Mouse (Mus musculus) heart, embryonic 13.5 days (tissue): Measurements from ENCODE around the gene Vamp2. TPM values are rescaled to one million over a fixed set of nuclear protein-coding genes. Genes with fewer than 3 reads are reported as not detected.

Source experiments
- ATAC-seq: fragments of 200-750 bp; cut with Nextera tagmentation; 2 replicates; pipeline ENCODE4 v1.8.0; 2017; ENCODE audit warnings: moderate TSS enrichment; ENCODE audit not compliant: insufficient number of reproducible peaks, low FRiP score, low TSS enrichment; ENCODE audit errors: extremely low read depth
- H3K27ac ChIP-seq: fragments of 300-500 bp; sonication (generic); replicated peaks from 2 replicates; pipeline ENCODE4 v1.5.1; 2015; ENCODE audit warnings: moderate library complexity, mild to moderate bottlenecking, inconsistent platforms
- H3K27me3 ChIP-seq: fragments of 300-500 bp; sonication (generic); replicated peaks from 2 replicates; pipeline ENCODE4 v1.6.1; 2015; ENCODE audit warnings: mild to moderate bottlenecking, inconsistent platforms
- H3K36me3 ChIP-seq: fragments of 300-500 bp; sonication (generic); 2 replicates; pipeline ENCODE4 v1.6.1; 2015; ENCODE audit warnings: mild to moderate bottlenecking, inconsistent platforms
- H3K4me1 ChIP-seq: fragments of 300-500 bp; sonication (generic); 2 replicates; pipeline ENCODE4 v1.6.1; 2015; ENCODE audit warnings: inconsistent platforms
- H3K4me2 ChIP-seq: fragments of 300-500 bp; sonication (generic); 2 replicates; pipeline ENCODE4 v1.6.1; 2015; ENCODE audit warnings: inconsistent platforms, mild to moderate bottlenecking, moderate library complexity
- H3K4me3 ChIP-seq: fragments of 300-500 bp; sonication (generic); 2 replicates; pipeline ENCODE4 v1.5.1; 2015; ENCODE audit warnings: moderate library complexity, mild to moderate bottlenecking, inconsistent platforms
- H3K9ac ChIP-seq: fragments of 300-500 bp; sonication (generic); 2 replicates; pipeline ENCODE4 v1.6.1; 2015; ENCODE audit warnings: inconsistent platforms, mild to moderate bottlenecking, moderate library complexity
- H3K9me3 ChIP-seq: fragments of 300-500 bp; sonication (generic); 2 replicates; pipeline ENCODE4 v1.6.1; 2016; ENCODE audit warnings: inconsistent platforms
- WGBS: fragments of 180-500 bp; shearing (Covaris S2); methylation state at CpG from one replicate; pipeline ENCODE4 v1.1.7; 2015; ENCODE audit warnings: mixed read lengths; 5-methylcytosine and 5-hydroxymethylcytosine counted together
- polyA plus RNA-seq: library from polyadenylated mRNA; unstranded; fragments of >200 nt; fragmentation: Nextera tagmentation; extraction: Ambion mirVana; gene quantifications from 2 replicates; pipeline ENCODE4 v1.2.1, GENCODE M21; 2015

Gene Vamp2
- polyA plus RNA-seq, 1 experiment from 2014 or later: 82.1 TPM

DNA sequence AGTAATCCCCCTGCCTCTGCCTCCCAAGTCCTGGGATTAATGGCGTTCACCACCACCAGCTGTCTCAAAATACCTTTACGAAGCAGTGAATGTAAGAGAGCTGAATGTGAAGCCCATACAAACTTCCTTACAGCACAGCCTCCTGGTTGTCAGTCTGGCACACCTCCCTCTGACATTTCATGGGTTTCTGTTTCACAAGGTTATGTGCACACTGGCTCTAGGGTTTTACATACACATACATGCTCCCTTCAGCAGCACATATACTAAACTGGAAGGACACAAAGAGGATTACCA, 13.6 kb upstream of the Vamp2 start:
- no peak for ATAC-seq
- no peak overlapping the region for H3K4me3 ChIP-seq
- WGBS: 52% methylated on average over 2 of the region's 2 CpGs
- H3K27me3 ChIP-seq: no peaks in the 10 kb centered on the region
- H3K9ac ChIP-seq: 0 out of 2 replicates have a peak overlapping the region, but pooled peaks have one; percentile 83
- no peaks in the 10 kb centered on the region for H3K36me3 ChIP-seq
- no peaks in the 10 kb centered on the region for H3K9me3 ChIP-seq
- H3K27ac ChIP-seq: peak overlapping the region; percentile 84; the same call in 1 of the 2 replicates
- peaks cover 36% of the 10 kb centered on the region for H3K4me1 ChIP-seq
- H3K4me2 ChIP-seq: no peak overlapping the region

DNA sequence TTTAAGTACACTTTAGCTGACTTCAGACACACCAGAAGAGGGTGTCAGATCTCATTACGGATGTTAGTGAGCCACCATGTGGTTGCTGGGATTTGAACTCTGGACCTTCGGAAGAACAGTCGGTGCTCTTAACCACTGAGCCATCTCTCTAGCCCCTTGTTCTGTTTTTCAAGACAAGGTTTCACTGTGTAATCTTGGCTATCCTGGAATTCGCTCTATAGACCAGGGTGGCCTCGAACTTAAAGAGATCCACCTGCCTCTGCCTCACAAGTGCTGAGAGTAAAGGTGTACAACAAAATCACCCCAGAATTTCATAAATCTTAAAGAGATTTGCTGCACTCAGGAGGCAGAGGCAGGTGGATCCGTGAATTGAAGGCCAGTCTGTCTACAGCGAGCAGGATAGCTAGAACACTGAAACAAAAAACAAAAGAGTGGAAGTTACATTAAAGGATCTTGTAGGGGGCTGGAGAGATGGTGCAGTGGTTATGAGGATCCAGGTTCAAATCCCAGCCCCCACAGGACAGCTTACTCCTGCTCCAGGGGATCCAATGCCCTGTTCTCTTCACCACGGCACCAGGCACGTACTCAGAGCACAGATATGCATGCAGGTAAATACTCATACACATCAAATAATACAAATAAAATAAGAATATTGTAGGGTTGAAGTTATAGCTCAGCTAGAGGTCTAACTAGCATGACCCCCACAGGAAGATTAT, 12.4 kb upstream of the Vamp2 start:
- no peak overlapping the region for H3K4me2 ChIP-seq
- H3K36me3 ChIP-seq: no peaks in the 10 kb centered on the region
- no peak overlapping the region for H3K4me3 ChIP-seq
- no peak for ATAC-seq
- 48% methylated on average over 9 of the region's 9 CpGs for WGBS
- H3K4me1 ChIP-seq: peaks cover 31% of the 10 kb centered on the region
- no peak overlapping the region for H3K27ac ChIP-seq
- H3K9ac ChIP-seq: no peak overlapping the region
- H3K27me3 ChIP-seq: no peaks in the 10 kb centered on the region
- H3K9me3 ChIP-seq: no peaks in the 10 kb centered on the region

DNA sequence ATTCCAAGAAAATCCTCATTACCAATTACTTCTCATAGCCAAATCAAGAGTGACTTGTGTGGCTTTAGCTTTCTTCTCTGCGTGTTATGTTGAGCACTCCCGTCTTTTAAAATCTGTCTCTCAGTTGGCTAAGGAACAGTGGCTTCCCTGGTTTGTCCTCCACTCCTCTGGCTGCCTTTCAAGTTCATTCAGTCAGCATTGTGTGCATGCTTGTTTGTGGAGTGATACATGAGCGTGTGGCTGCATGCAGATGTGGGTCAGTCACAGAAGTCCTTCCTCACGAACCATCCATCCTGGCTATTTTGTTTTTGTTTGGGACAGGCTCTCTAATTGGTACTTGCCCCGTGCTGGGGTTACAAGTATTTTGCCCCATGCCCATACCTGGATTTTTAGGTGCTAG, 11.7 kb upstream of the Vamp2 start:
- 71% methylated on average over 5 of the region's 5 CpGs for WGBS
- ATAC-seq: no peak

DNA sequence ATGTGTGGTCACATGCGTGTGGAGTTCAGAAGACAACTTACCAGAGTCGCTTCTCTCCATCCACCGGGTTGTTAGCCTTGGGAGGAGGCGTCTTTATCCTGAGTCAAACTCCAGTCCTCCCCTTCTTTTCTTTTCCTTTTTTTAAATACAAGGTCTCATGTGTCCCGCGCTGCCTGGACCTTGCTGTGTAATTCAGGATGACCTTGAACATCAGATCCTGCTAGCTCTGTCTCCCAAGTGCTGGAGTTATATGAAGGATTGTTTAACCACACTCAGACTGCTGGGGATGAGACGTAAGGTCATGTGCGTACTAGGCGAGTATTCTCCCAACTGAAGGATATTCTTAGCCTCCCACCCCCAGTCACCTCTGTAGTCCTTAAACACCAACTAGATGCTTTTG, 11.0 kb upstream of the Vamp2 start:
- Histone ChIP-seq H3K27me3 (no peaks in the 10 kb centered on the region), H3K4me1 (peaks cover 17% of the 10 kb centered on the region), H3K27ac (no peak overlapping the region), H3K9me3 (no peaks in the 10 kb centered on the region), H3K4me3 (no peak overlapping the region), H3K4me2 (no peak overlapping the region), H3K36me3 (no peaks in the 10 kb centered on the region), H3K9ac (no peak overlapping the region)
- WGBS: 74% methylated on average over 9 of the region's 9 CpGs
- ATAC-seq: no peak

More for the DNA sequence above, 11.7 kb upstream of the Vamp2 start:
- no peak overlapping the region for H3K27ac ChIP-seq
- H3K4me3 ChIP-seq: no peak overlapping the region
- no peaks in the 10 kb centered on the region for H3K36me3 ChIP-seq
- no peak overlapping the region for H3K4me2 ChIP-seq
- H3K27me3 ChIP-seq: no peaks in the 10 kb centered on the region
- peaks cover 25% of the 10 kb centered on the region for H3K4me1 ChIP-seq
- peak overlapping the region; percentile 35; the same call in 1 of the 2 replicates for H3K9ac ChIP-seq
- H3K9me3 ChIP-seq: no peaks in the 10 kb centered on the region

DNA sequence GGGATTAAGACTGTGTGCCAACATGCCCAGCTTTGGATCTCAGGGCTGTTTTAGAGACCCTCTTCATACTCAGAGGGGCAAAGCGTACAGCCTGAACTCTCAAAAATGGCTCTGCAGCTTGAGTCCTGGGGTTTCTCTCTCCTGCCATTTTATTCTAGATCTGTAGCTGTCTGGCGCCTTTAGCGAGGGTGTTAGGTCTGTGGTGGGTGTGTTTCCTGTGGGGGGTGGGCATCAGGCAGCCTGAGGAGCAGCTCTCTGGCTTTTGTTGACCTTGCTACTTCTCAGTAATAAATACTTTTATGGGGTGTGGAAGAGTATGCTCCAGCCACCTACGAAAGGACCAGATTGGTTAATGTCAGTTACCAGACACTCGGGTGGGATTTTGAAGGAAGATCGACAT, 10.2 kb upstream of the Vamp2 start:
- WGBS: 77% methylated on average over 6 of the region's 6 CpGs

DNA sequence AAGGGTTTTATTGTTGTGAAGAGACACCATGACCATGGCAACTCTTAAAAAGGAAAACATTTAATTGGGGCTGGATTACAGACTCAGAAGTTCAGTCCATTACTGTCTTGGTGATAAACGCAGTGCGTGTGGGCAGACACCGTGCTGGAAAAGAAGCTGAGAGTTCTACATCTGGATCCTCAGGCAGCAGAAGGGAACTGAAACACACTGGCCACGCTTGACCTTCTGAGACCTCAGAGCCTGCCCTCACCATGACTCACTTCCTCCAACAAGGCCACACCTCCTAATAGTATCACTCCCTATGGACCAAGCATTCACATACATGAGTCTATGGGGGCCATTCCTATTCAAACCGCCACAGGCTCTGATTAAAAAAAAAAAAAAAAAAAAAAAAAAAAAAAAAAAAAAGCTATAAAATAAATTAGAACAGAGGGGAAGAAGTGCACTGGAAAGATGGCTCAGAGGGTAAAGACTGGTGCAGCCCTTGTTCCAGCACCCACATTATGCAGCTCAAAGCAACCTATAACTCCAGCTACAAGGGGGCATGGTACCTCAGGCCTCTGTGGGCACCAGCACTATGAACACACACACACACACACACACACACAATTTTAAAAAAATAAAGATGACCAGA, 9.4 kb upstream of the Vamp2 start:
- H3K27ac ChIP-seq: no peak overlapping the region
- no peak for ATAC-seq
- 62% methylated on average over 5 of the region's 5 CpGs for WGBS

More for the DNA sequence above, 10.2 kb upstream of the Vamp2 start:
- no peak overlapping the region for H3K4me3 ChIP-seq
- H3K36me3 ChIP-seq: no peaks in the 10 kb centered on the region
- no peak for ATAC-seq
- H3K27ac ChIP-seq: no peak overlapping the region
- no peak overlapping the region for H3K9ac ChIP-seq
- no peak overlapping the region for H3K4me2 ChIP-seq
- no peaks in the 10 kb centered on the region for H3K27me3 ChIP-seq
- H3K4me1 ChIP-seq: peaks cover 13% of the 10 kb centered on the region
- no peaks in the 10 kb centered on the region for H3K9me3 ChIP-seq

DNA sequence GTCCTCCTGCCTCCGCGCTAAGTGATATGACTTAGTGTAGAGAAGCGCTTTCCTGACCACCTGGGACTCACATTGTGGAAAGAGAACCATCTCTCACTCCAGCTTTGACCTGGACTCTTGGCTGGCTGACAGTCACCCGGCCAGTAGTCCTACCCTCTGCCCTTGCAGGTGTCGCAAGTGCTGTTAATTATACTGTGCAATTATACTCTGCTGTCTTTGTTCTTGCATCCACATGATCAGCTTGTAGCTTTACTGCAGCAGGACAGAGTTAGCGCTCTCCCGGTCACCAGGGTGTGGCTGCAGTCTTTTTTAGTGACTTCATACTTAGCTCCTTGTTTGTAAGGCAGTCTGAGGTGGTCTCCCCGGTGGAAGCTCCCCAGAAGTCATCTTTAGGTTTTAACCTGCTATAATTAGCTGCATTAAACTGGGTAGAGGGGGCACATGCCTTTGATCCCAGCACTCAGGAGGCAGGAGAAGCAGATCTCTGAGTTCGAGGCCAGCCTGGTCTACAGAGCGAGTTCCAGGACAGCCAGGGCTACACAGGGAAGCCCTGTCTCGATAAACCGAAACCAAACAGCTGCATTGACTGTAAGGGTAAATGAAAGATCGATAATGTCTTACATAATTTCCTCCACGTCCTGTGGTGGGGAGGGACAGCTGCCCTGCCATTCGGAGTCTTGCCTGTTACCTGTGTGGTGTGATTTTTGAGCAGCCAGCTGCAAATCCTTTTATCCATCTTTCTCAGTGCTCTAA, 8.0 kb upstream of the Vamp2 start:
- Histone ChIP-seq H3K27me3 (no peaks in the 10 kb centered on the region), H3K9ac (no peak overlapping the region), H3K4me3 (no peak overlapping the region), H3K4me1 (no peaks in the 10 kb centered on the region), H3K4me2 (no peak overlapping the region), H3K27ac (no peak overlapping the region), H3K36me3 (no peaks in the 10 kb centered on the region), H3K9me3 (no peaks in the 10 kb centered on the region)
- no peak for ATAC-seq
- WGBS: 74% methylated on average over 15 of the region's 15 CpGs

More for the DNA sequence above, 9.4 kb upstream of the Vamp2 start:
- no peaks in the 10 kb centered on the region for H3K9me3 ChIP-seq
- no peak overlapping the region for H3K4me2 ChIP-seq
- H3K4me3 ChIP-seq: no peak overlapping the region
- peaks cover 8% of the 10 kb centered on the region for H3K4me1 ChIP-seq
- no peaks in the 10 kb centered on the region for H3K36me3 ChIP-seq
- H3K9ac ChIP-seq: no peak overlapping the region
- H3K27me3 ChIP-seq: no peaks in the 10 kb centered on the region

DNA sequence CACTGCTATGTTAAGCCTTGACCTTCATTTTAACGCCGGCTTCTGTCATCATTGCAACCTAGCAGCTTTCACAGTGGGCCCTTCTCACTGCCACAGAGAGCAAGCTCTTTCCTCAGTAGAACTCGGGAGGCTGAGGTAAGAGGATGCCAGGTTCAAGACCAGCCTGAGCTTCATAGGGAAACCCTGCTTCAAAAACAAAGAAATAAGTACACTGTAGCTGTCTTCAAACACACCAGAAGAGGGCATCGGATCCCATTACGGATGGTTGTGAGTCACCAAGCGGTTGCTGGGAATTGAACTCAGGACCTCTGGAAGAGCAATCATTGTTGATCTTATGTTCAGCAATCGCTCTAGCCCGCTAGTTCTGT, 7.5 kb upstream of the Vamp2 start:
- H3K27ac ChIP-seq: no peak overlapping the region
- no peaks in the 10 kb centered on the region for H3K36me3 ChIP-seq
- no peak overlapping the region for H3K9ac ChIP-seq
- H3K27me3 ChIP-seq: no peaks in the 10 kb centered on the region
- WGBS: 85% methylated on average over 8 of the region's 8 CpGs
- no peak overlapping the region for H3K4me3 ChIP-seq
- no peak overlapping the region for H3K4me2 ChIP-seq
- ATAC-seq: no peak
- no peaks in the 10 kb centered on the region for H3K9me3 ChIP-seq
- H3K4me1 ChIP-seq: 0 out of 2 replicates have a peak, but pooled peaks cover under 1% of the 10 kb centered on the region

DNA sequence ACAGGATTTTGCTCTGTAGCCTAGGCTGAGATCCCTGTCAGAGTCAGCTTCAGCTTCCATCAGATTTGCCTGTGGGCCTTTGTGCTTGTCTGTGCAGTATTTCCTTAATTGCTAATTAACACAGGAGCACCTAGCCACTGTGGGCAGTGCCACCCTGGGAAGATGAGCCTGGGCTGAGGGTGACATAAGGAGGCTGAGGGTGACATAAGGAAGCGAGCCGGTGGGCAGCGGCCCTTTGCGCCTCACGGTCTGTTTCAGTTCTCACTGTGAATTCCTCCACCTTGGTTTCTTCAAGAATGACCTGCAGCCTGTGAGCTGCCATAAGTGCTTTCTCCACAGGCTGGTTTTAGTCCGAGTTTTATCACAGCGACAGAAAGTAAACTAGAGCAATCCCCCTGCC, 6.7 kb upstream of the Vamp2 start:
- ATAC-seq: no peak
- Histone ChIP-seq H3K4me2 (no peak overlapping the region), H3K27ac (no peak overlapping the region), H3K9me3 (no peaks in the 10 kb centered on the region), H3K27me3 (no peaks in the 10 kb centered on the region), H3K4me3 (no peak overlapping the region), H3K9ac (no peak overlapping the region), H3K4me1 (peaks cover 8% of the 10 kb centered on the region), H3K36me3 (no peaks in the 10 kb centered on the region)
- 76% methylated on average over 7 of the region's 7 CpGs for WGBS

DNA sequence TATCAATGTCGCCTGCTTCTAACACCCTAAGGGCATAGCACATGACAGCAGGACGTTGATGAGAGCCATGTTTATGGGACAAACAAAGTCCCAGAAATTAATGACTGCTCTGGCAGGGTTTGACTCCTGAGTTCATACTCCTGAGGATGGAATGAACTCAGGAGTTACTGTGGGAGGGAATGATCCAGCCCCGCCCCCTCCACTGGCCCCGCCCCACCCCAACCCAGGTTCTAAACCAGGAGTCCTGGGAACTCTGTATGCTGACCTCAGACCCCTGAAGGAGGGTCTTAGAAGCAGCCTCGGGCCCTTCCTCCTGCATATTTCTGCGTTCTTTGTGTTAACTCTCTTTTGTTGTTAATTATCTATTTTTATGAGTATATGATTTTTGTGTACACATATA, 2.7 kb upstream of the Vamp2 start:
- Histone ChIP-seq H3K27ac (no peak overlapping the region), H3K27me3 (no peaks in the 10 kb centered on the region), H3K36me3 (peaks cover 13% of the 10 kb centered on the region), H3K4me3 (no peak overlapping the region), H3K4me1 (peaks cover 39% of the 10 kb centered on the region), H3K9me3 (no peaks in the 10 kb centered on the region), H3K4me2 (no peak overlapping the region), H3K9ac (no peak overlapping the region)
- 73% methylated on average over 6 of the region's 6 CpGs for WGBS
- ATAC-seq: no peak

DNA sequence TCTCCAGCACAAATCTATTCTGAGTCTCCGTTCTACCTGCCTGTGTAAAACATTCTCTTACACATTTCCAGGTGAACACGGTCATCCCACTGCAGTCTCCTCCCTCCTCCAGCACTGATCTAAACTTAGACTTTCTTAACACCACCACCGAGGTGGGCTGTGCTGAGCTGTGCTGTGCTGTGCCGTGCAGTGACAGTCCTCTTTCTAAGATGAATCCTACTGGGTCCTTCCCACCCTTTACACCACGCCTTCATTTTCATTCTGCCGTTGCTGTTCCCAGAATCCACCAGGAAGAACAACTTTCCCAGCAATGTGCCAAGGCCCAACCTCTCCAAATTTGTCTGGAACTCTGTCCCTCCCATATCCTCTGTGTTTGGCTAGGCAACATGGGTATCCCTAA, 1.9 kb upstream of the Vamp2 start:
- H3K27ac ChIP-seq: peak overlapping the region; percentile 98
- ATAC-seq: no peak
- no peaks in the 10 kb centered on the region for H3K9me3 ChIP-seq
- no peak overlapping the region for H3K4me3 ChIP-seq
- no peaks in the 10 kb centered on the region for H3K27me3 ChIP-seq
- WGBS: 46% methylated on average over 6 of the region's 6 CpGs
- no peak overlapping the region for H3K4me2 ChIP-seq
- H3K4me1 ChIP-seq: peaks cover 47% of the 10 kb centered on the region
- H3K9ac ChIP-seq: peak overlapping the region; percentile 59
- peaks cover 20% of the 10 kb centered on the region for H3K36me3 ChIP-seq
